Mouse (Mus musculus) thymus, adult 2 months (tissue): ENCODE data around the gene Casp14.

ENCODE experiments used
- CTCF ChIP-seq: fragments of 200-500 bp; IDR thresholded peaks from 2 replicates; pipeline ENCODE4 v1.5.1; 2012; ENCODE audit warnings: mild to moderate bottlenecking, control low read depth, low read length, moderate library complexity, borderline replicate concordance; ENCODE audit not compliant: control insufficient read depth, poor library complexity, insufficient read depth; ENCODE audit errors: extremely low read depth
- POLR2A ChIP-seq: fragments of 200-500 bp; IDR thresholded peaks from 2 replicates; pipeline ENCODE4 v1.6.1; 2012; ENCODE audit warnings: mild to moderate bottlenecking, low read length, control low read depth, moderate library complexity; ENCODE audit not compliant: control insufficient read depth, poor library complexity, insufficient read depth; ENCODE audit errors: extremely low read depth

GRCm38 (mm10) chr10:78718056-78718455, at the start of gene Casp14:
- TF ChIP-seq CTCF (no peak), POLR2A (no peak)
